Mouse (Mus musculus): ENCODE results near the gene Tcf23.
"Not testable (repeated sequence)": the region's sequence is repeated elsewhere in the genome, so short reads cannot be mapped to it uniquely, and the experiment has no call there.

Gene Tcf23

DNA sequence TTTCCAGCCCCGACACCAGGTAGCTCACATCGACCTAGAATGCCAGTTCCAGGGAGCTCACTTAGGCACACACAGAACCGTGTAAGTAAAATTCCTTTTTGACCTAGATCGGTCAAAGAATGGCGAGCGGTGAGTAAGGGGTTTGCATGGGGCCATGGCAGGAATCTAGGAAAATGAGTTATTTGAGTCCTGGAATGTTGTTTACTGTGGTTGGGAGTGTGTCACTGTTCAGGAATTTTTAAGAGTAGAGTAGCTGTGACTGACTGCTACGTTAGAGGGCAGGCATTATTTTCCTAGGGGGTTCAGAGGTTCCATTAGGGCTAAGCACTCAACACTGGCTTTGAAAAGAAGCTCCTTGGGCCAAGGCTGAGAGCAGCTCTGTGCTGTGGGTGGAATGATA lies 31.7 kb downstream of the Tcf23 start:
- no peak for DNase-seq

DNA sequence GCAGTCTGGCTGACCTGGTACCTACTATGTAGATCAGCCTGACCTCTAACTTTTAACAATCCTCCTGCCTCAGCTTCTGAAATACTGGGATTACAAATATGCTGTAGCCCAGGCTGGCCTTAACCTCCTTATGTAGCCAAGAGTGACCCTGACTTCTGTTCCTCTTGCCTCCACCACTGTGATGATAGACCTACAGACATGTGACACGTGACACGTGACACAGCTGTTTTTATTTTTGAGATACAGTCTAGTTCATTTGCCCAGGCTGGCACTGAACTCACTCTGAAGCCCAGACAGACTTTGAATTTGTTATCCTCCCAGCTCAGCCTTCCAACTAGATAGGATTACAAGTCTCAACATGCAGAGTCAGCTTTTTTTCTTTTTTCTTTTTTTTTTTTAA lies 32.5 kb downstream of the Tcf23 start:
- DNase-seq: no peak

DNA sequence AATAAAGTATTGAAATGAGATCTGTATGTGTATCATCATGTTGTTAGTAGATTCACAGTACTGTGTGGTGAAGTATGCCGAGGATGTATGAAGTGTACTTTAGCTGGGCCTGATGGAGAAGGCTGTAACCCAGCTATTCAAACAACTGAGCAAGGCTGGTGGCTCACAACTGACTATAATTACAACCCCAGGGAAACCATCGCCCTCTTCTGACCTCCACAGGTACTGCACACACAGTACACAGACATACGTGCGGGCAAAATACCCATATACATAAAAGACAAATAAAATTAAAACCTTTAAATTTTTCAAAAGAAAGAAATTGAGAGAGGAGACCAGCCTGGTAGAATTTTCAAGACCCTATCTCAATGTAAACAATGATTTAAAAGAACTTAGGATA lies 33.1 kb downstream of the Tcf23 start:
- no peak for DNase-seq

DNA sequence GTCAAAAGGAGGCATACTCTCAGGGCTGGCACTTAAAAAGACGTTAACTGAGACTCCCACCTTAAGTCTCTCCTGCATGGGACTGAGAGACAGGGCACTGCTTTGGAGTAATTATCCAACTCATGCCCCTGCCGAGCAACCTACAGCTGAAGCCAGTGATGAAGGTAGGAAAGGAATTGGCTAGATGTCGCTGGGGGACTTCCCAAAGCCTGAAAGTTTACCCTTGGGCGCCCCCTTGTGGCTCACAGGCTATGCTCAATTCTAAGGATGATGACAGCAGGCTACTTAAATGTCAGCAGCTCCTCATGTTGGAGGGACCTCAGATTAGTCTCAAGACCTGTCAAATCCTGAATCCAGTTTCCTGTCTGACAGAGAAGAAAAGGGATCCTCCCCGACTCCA lies 35.7 kb downstream of the Tcf23 start:
- peak; percentile 87 for DNase-seq

DNA sequence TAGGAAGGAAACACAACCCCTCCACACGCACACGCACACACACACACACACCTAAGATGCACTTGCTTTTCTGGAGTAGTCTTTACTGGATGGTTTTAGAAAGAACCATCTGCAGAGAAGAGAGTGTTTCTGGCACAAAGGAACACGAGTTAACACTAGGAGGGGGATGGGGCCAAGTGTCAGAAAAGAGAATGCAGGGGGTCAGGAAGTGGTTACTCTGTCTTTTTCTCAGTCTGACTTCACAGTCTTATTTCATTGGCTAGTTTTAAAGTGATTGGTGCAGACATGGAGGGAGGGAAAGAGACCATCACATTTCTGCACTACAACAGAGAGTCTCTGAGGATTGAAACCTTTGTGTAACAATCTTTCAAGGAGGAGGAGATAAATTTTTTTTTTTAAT lies 44.3 kb downstream of the Tcf23 start:
- no peak for DNase-seq

DNA sequence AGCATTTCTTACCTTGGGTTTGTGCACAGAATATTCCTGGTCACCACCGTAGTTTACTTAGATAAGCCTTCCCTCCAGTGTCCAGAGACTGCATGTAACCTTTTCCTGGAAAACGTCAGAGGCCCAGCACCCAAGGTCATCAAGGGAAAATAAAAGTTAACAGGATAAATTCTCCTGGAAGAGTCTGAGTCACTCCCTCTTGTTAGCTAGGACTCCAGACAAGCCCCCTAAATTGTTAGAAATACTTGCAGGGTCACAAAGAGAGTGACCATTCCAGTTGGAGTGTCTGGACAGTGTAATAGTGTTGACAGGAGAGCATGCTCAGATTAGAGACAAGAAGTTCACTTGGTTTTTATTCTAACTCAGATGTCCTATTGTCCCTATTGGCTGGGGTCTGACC lies 47.5 kb downstream of the Tcf23 start:
- DNase-seq: no peak

DNA sequence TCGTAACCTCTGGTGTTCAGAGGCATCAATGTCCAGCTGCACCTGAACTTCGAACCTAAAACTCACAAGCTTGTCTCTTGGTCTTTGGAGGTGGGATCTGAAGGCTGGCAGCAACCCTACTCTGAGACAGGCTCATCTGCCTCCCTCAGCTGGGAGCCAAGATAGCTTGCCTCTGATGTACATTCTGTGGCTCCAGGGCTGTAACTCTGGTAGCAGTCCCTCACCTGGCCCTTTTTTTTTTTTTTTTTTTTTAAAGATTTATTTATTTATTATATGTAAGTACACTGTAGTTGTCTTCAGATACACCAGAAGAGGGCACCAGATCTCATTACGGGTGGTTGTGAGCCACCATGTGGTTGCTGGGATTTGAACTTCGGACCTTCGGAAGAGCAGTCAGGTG lies 53.3 kb downstream of the Tcf23 start:
- DNase-seq: not testable (repeated sequence)

DNA sequence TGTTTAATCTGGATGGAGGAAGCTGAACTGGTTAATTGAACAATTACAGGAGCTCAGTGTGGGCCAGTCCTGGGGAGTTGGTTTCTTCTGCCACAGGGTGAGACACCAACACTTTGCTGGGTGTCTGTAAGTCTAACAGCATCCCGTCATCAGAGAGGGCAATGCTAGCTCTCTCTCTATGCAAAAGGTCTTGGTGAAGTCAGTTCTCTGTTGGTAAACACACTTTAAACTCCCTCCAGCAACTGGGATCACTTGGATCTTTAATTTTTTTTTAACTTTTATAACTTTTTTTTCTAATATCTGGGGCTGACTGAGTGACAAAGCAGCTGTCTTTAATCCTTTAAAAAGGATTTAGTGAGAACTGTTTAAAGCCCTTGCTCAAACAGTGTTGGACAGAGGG lies 54.2 kb downstream of the Tcf23 start:
- no peak for DNase-seq

DNA sequence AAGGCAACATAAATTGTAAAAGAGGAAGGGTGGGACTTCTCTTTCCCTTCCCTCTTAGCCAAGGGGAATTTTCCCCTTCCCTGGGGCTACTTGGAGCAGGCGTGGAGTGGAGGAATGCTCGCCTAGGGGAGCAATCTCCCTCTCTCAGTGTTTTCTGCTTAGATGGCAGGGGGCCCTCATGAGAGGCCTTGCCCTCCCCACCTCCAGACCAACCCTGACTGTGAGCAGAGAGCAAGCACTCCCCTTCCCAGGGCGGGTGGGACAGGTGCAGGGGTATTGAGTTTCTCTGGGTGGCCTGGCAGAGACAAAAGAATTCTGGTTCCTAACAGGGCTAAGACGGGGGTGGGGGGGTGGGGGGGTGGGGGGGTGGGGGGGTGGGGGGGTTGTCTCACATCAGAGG lies 54.8 kb downstream of the Tcf23 start:
- DNase-seq: no peak

DNA sequence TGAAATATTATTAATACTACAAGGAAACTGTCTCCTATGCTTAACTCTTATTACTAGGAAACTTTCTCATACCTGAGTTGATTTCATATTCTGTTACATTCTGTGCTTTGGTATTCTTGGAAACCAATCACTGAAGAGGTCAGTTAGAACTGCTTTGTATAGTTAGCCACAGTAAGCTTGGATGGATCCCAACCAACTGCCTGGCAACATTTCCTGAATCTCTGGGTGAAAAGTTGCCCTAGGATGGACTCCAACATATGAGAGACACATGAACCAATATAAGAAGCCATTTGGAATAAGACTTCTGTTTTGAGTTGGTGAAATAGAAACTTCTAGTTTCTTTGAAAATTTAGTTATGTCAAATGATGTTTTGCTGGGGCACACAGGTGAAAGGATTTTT lies 56.2 kb downstream of the Tcf23 start:
- no peak for DNase-seq
